Mouse (Mus musculus) spleen, postnatal 10 days (tissue): Measurements from ENCODE around the gene Ssxb5.
A peak's percentile ranks its signal among the peaks of the same experiment; 100 is the strongest.
"Not testable (repeated sequence)": the region's sequence is repeated elsewhere in the genome, so short reads cannot be mapped to it uniquely, and the experiment has no call there.

Experiments
- DNase-seq, 2 experiments: peaks; one replicate each; pipeline ENCODE4 v3.0.0; 2021 to 2022; ENCODE audit warnings: low spot score in 2 of 2

The Ssxb5 gene

DNA sequence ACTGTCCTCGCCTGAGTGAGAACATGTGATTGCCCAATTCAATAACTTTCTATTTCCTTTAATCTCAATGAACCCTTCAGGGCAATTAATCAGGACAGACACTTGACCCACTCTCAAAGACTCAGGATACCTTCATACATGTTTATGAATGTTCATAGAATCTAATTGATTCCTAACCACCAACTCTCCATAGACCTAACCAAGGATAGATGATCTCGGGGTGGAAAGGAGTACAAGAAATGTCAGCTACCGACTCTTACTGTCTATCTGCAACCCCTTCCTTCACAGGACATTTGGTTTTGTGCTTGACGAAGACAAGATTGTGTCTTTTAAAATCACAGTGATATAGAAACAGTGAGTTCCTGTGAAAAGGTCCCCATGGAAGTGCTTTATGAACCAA, at the start of gene Ssxb5:
Ssxb5 (plus strand) TSS at position 301 of the 400 bp plus-strand sequence.
- not testable (repeated sequence) for DNase-seq

DNA sequence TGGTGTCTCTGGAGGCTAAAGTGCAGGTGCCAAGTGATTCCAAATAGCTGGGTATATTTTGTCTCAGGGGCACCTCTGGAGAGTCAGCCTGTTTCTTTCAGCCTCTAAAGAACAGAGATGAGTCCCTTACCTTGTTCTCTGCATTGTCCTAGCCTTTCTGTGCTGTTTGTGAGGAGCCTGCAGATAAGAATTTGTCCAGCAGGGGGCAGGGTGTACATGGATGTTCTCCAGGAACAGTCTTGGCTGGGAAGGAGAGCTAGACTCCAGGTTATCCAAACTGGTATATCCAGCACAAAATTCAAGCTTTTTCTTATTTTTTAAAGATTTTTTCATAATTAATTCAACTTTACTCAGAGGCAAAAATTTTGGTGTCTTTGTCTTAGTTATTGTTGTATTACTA, 28.6 kb downstream of the Ssxb5 start:
- peak in 1 of 2 experiments; percentile 28 for DNase-seq

DNA sequence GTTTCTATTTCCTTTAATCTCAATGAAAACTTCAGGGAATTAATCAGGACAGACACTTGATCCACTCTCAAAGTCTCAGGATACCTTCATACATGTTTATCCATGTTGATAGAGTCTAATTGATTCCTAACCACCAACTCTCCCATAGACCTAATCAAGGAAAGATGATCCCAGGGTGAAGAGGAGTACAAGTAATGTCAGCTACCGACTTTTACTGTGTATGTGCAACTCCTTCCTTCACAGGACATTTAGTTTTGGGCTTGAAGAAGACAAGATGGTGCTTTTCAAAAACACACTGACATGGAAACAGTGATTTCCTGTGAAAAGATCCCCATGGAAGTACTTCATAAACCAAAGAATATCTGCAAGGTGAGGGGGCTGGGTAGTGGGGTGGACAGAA, 40.2 kb downstream of the Ssxb5 start, which contains the start of gene Gm6592:
Gm6592 (plus strand) TSS at position 301 of the 400 bp plus-strand sequence.
- no peak for DNase-seq

DNA sequence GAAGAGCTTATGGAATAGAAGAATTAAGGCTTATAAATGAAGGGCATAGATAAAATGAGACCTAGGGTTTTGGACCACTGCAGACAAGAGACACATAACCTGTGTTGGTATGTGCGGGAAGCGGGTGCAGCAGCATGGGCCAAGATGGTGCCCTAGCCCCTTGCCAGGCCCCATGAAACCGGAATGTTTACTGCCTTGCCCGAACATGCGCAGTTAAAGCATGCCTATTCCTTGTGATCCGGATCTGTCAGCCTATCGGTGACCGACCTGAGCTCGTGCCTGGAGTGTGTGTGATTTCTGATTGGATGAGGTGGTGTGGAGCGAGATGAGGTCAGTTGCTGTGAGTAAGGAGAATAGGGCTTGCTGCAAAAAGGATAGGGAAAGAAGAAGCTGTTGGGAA, 49.0 kb downstream of the Ssxb5 start:
- no peak for DNase-seq
